Mouse (Mus musculus): Measurements from ENCODE around the gene Gm21170. TPM values are rescaled to one million over a fixed set of nuclear protein-coding genes. Genes with fewer than 3 reads are reported as not detected.
"Not testable (repeated sequence)": the region's sequence is repeated elsewhere in the genome, so short reads cannot be mapped to it uniquely, and the experiment has no call there.

Gene Gm21170
- not detected in 2 replicates for polyA plus RNA-seq (2015; fragmentation: Nextera tagmentation; extraction: Ambion mirVana)

DNA sequence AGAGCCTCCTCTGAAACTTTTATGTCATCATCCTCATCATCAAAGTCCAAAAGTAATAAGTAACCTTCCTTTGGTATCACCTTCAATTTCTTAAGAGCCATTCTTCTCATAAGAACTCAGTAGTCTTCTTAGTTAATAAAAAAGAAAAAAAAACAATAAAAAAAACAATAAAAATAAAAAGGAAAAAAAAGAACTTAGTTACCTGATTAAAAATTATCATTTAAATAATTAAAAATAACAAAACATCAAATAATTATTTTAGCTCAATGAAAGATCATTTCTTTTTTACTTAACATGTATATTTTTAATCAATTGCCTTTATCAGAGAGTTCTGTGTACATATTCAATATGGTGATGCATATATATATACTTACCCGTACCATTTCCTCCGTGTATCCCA, at the start of gene Gm21170:
Gene Gm21170 (minus strand): TSS at position 101 of the 400 bp plus-strand sequence.
- H3K9me3 ChIP-seq; ATAC-seq (replicated peaks); H3K4me2 ChIP-seq; H3K4me3 ChIP-seq; H3K27ac ChIP-seq; H3K27me3 ChIP-seq (replicated peaks); H3K9ac ChIP-seq; H3K4me1 ChIP-seq; H3K36me3 ChIP-seq (replicated peaks): not testable (repeated sequence)
- WGBS = no CpG with 5 or more reads among the region's 2 CpGs

Other genes with a start within 250 kb of the Gm21170 start
- gene Gm21256, start 240.1 kb downstream of the Gm21170 start, polyA plus RNA-seq (2015; fragmentation: Nextera tagmentation; extraction: Ambion mirVana) = not detected in 2 replicates